Mouse (Mus musculus): ENCODE data around the gene Ccdc172. TPM values are rescaled to one million over a fixed set of nuclear protein-coding genes. Genes with fewer than 3 reads are reported as not detected.

The Ccdc172 gene
- polyA plus RNA-seq, 1 experiment: not detected

- TF ChIP-seq USF1 (IDR thresholded peaks at IDR 0.05; ENCODE audit: low read depth): no peak
- TF ChIP-seq CEBPB (IDR thresholded peaks at IDR 0.05; ENCODE audit: low read depth): no peak
- TF ChIP-seq MYOD1 (IDR thresholded peaks at IDR 0.05; ENCODE audit: control insufficient read depth, insufficient read length, low read depth): no peak
- TF ChIP-seq CTCF (IDR thresholded peaks at IDR 0.05; ENCODE audit: control insufficient read depth, insufficient read depth, insufficient read length): no peak
- no peak overlapping the region for H3ac ChIP-seq (ENCODE audit: control insufficient read depth, insufficient read length, low read depth)
- no peak overlapping the region for H3K4me3 ChIP-seq (ENCODE audit: insufficient read depth, poor library complexity, severe bottlenecking)
- no peaks in the 10 kb centered on the region for H3K79me2 ChIP-seq (ENCODE audit: control insufficient read depth, insufficient read depth)
- H3K36me3 ChIP-seq (ENCODE audit: control insufficient read depth, insufficient read depth): no peaks in the 10 kb centered on the region
- H3K27me3 ChIP-seq (ENCODE audit: control insufficient read depth, insufficient read depth, insufficient read length): no peaks in the 10 kb centered on the region
- H3K79me3 ChIP-seq (ENCODE audit: low read depth): no peaks in the 10 kb centered on the region
Observed at GRCm38 (mm10) chr19:58550916-58551315, 39.1 kb downstream of the Ccdc172 start.

DNA sequence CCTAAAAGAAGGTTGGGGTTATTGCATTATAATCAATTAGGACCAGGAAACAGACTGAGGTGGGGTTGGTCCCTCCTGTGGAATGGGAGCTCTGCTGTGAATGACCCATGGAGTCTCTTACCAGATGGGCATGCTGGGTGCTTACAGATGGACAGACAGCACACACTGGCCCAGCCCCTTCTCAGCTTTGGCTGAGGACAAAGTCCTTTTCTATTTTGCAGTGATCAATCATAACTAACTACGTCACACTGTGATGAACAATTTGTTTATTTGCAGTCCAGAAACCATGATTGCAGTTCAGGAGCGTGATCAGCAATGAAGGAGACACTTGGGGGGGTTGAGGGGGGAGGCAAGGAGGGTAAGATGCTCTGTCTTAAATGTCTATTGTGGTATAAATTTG, 43.2 kb downstream of the Ccdc172 start:
- no peak overlapping the region for H3K4me3 ChIP-seq (ENCODE audit: insufficient read depth, poor library complexity, severe bottlenecking)
- TF ChIP-seq CTCF (IDR thresholded peaks at IDR 0.05; ENCODE audit: control insufficient read depth, insufficient read depth, insufficient read length): no peak
- no peak for TF ChIP-seq CEBPB (IDR thresholded peaks at IDR 0.05; ENCODE audit: low read depth)
- no peak for TF ChIP-seq MYOD1 (IDR thresholded peaks at IDR 0.05; ENCODE audit: control insufficient read depth, insufficient read length, low read depth)
- TF ChIP-seq FOSL1 (IDR thresholded peaks at IDR 0.05; ENCODE audit: insufficient read depth, low read length, poor library complexity, severe bottlenecking): no peak
- no peak for TF ChIP-seq USF1 (IDR thresholded peaks at IDR 0.05; ENCODE audit: low read depth)
- TF ChIP-seq MYOG (IDR thresholded peaks at IDR 0.05; ENCODE audit: control insufficient read depth, extremely low read depth, insufficient read length): no peak
- TF ChIP-seq MAX (IDR thresholded peaks at IDR 0.05): no peak
- H3K27me3 ChIP-seq (ENCODE audit: control insufficient read depth, insufficient read depth, insufficient read length): no peaks in the 10 kb centered on the region
- H3K79me3 ChIP-seq (ENCODE audit: low read depth): no peaks in the 10 kb centered on the region
- H3ac ChIP-seq (ENCODE audit: control insufficient read depth, insufficient read length, low read depth): no peak overlapping the region
- H3K79me2 ChIP-seq (ENCODE audit: control insufficient read depth, insufficient read depth): no peaks in the 10 kb centered on the region
- no peaks in the 10 kb centered on the region for H3K36me3 ChIP-seq (ENCODE audit: control insufficient read depth, insufficient read depth)

DNA sequence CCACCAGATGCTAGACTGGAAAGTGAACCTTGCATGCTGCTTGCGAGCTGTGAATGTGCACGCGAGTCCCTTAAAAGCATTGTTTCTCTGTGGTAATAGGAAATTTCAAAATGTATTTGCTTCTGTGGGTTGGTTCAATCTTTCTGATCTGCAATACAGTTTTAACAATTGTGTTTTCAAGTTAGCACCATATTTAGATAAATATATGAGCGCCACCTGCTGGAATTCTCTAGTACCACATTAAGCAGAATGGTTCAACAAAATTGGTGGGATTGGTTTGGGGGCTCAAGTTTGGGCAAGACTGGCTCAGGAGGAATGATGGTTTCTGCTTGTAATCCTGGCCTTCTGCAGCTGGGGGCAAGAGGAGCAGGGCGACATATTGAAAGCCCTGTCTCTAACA, 46.6 kb downstream of the Ccdc172 start:
- TF ChIP-seq MYOG (IDR thresholded peaks at IDR 0.05; ENCODE audit: control insufficient read depth, extremely low read depth, insufficient read length): no peak
- H3K4me3 ChIP-seq (ENCODE audit: insufficient read depth, poor library complexity, severe bottlenecking): no peak overlapping the region
- no peaks in the 10 kb centered on the region for H3K36me3 ChIP-seq (ENCODE audit: control insufficient read depth, insufficient read depth)
- H3K27me3 ChIP-seq (ENCODE audit: control insufficient read depth, insufficient read depth, insufficient read length): no peaks in the 10 kb centered on the region
- no peaks in the 10 kb centered on the region for H3K79me3 ChIP-seq (ENCODE audit: low read depth)
- no peaks in the 10 kb centered on the region for H3K79me2 ChIP-seq (ENCODE audit: control insufficient read depth, insufficient read depth)
- no peak overlapping the region for H3ac ChIP-seq (ENCODE audit: control insufficient read depth, insufficient read length, low read depth)

DNA sequence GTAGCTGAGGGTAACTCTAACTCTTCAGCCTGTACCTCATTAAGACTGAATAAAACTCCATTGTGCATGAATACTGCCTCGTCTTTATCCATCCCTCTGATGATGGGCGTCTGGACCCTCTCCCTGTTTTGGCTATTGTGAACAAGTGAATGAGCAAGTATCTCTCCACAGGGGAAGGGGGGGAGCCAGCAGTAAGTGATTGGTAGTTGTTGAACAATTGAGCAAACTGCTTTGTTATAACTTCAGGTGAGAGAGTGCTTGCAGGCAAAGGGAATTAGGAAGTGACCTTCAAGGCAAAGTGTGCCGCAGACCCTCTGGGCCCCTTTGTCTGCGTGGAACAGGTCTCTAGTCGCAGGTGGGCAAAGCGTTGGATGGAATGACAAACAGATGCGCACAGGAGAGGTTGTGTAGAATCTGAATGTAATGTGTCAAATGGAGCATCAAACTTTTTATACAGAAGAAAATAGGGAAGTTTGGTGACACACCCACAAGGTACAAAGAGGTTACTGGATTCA, 50.6 kb downstream of the Ccdc172 start:
- H3K36me3 ChIP-seq (ENCODE audit: control insufficient read depth, insufficient read depth): no peaks in the 10 kb centered on the region
- no peaks in the 10 kb centered on the region for H3K79me3 ChIP-seq (ENCODE audit: low read depth)
- H3K79me2 ChIP-seq (ENCODE audit: control insufficient read depth, insufficient read depth): no peaks in the 10 kb centered on the region
- H3ac ChIP-seq (ENCODE audit: control insufficient read depth, insufficient read length, low read depth): no peak overlapping the region
- no peak overlapping the region for H3K4me3 ChIP-seq (ENCODE audit: insufficient read depth, poor library complexity, severe bottlenecking)
- H3K27me3 ChIP-seq (ENCODE audit: control insufficient read depth, insufficient read depth, insufficient read length): no peaks in the 10 kb centered on the region
- TF ChIP-seq MYOD1 (IDR thresholded peaks at IDR 0.05; ENCODE audit: control insufficient read depth, insufficient read length, low read depth) (no peak), CTCF (IDR thresholded peaks at IDR 0.05; ENCODE audit: control insufficient read depth, insufficient read depth, insufficient read length) (no peak)

GRCm38 (mm10) chr19:58571566-58571965, 59.8 kb downstream of the Ccdc172 start:
- Histone ChIP-seq H3ac (ENCODE audit: control insufficient read depth, insufficient read length, low read depth) (no peak overlapping the region), H3K36me3 (ENCODE audit: control insufficient read depth, insufficient read depth) (no peaks in the 10 kb centered on the region), H3K79me2 (ENCODE audit: control insufficient read depth, insufficient read depth) (no peaks in the 10 kb centered on the region), H3K27me3 (ENCODE audit: control insufficient read depth, insufficient read depth, insufficient read length) (no peaks in the 10 kb centered on the region), H3K4me3 (ENCODE audit: insufficient read depth, poor library complexity, severe bottlenecking) (no peak overlapping the region), H3K79me3 (ENCODE audit: low read depth) (no peaks in the 10 kb centered on the region)
- no peak for TF ChIP-seq CTCF (IDR thresholded peaks at IDR 0.05; ENCODE audit: control insufficient read depth, insufficient read depth, insufficient read length)
- TF ChIP-seq USF1 (IDR thresholded peaks at IDR 0.05; ENCODE audit: low read depth): no peak
- no peak for TF ChIP-seq MAX (IDR thresholded peaks at IDR 0.05)
- TF ChIP-seq FOSL1 (IDR thresholded peaks at IDR 0.05; ENCODE audit: insufficient read depth, low read length, poor library complexity, severe bottlenecking): no peak
- no peak for TF ChIP-seq MYOG (IDR thresholded peaks at IDR 0.05; ENCODE audit: control insufficient read depth, extremely low read depth, insufficient read length)
- TF ChIP-seq CEBPB (IDR thresholded peaks at IDR 0.05; ENCODE audit: low read depth): no peak
- TF ChIP-seq MYOD1 (IDR thresholded peaks at IDR 0.05; ENCODE audit: control insufficient read depth, insufficient read length, low read depth): no peak

GRCm38 (mm10) chr19:58572429-58573071, 60.8 kb downstream of the Ccdc172 start:
- no peaks in the 10 kb centered on the region for H3K27me3 ChIP-seq (ENCODE audit: control insufficient read depth, insufficient read depth, insufficient read length)
- H3K79me2 ChIP-seq (ENCODE audit: control insufficient read depth, insufficient read depth): no peaks in the 10 kb centered on the region
- no peak overlapping the region for H3ac ChIP-seq (ENCODE audit: control insufficient read depth, insufficient read length, low read depth)
- no peak overlapping the region for H3K4me3 ChIP-seq (ENCODE audit: insufficient read depth, poor library complexity, severe bottlenecking)
- TF ChIP-seq USF1 (IDR thresholded peaks at IDR 0.05; ENCODE audit: low read depth) (no peak), FOSL1 (IDR thresholded peaks at IDR 0.05; ENCODE audit: insufficient read depth, low read length, poor library complexity, severe bottlenecking) (no peak), CTCF (IDR thresholded peaks at IDR 0.05; ENCODE audit: control insufficient read depth, insufficient read depth, insufficient read length) (no peak), MYOD1 (IDR thresholded peaks at IDR 0.05; ENCODE audit: control insufficient read depth, insufficient read length, low read depth) (no peak), MYOG (IDR thresholded peaks at IDR 0.05; ENCODE audit: control insufficient read depth, extremely low read depth, insufficient read length) (no peak), CEBPB (IDR thresholded peaks at IDR 0.05; ENCODE audit: low read depth) (no peak), MAX (IDR thresholded peaks at IDR 0.05) (no peak)
- H3K79me3 ChIP-seq (ENCODE audit: low read depth): no peaks in the 10 kb centered on the region
- no peaks in the 10 kb centered on the region for H3K36me3 ChIP-seq (ENCODE audit: control insufficient read depth, insufficient read depth)

All from C2C12 (cell line).